Mouse (Mus musculus) hindbrain, embryonic 11.5 days (tissue): ENCODE results near the gene Sgpl1. TPM values are rescaled to one million over a fixed set of nuclear protein-coding genes. Genes with fewer than 3 reads are reported as not detected.

ENCODE experiments used
- ATAC-seq: fragments of 200-750 bp; cut with Nextera tagmentation; 2 replicates; pipeline ENCODE4 v1.8.0; 2017; ENCODE audit warnings: mild to moderate bottlenecking, moderate TSS enrichment, moderate library complexity; ENCODE audit not compliant: low FRiP score
- DNase-seq: peaks from one replicate; pipeline ENCODE4 v3.0.0-alpha.2; 2015; ENCODE audit warnings: low spot score
- H3K27ac ChIP-seq: fragments of 300-500 bp; sonication (generic); 2 replicates; pipeline ENCODE4 v1.5.1; 2014; ENCODE audit warnings: mild to moderate bottlenecking, low read depth, low read length
- H3K27me3 ChIP-seq: fragments of 300-500 bp; sonication (generic); 2 replicates; pipeline ENCODE4 v1.6.1; 2014; ENCODE audit warnings: mild to moderate bottlenecking, low read length, moderate library complexity, mixed read lengths; ENCODE audit not compliant: control insufficient read depth, insufficient read depth
- H3K36me3 ChIP-seq: fragments of 300-500 bp; sonication (generic); 2 replicates; pipeline ENCODE4 v1.6.1; 2014; ENCODE audit warnings: mild to moderate bottlenecking, low read length, moderate library complexity, mixed read lengths; ENCODE audit not compliant: control insufficient read depth, insufficient read depth
- H3K4me1 ChIP-seq: fragments of 300-500 bp; sonication (generic); replicated peaks from 2 replicates; pipeline ENCODE4 v1.6.1; 2014; ENCODE audit warnings: low read length, mixed read lengths; ENCODE audit not compliant: control insufficient read depth, insufficient read depth
- H3K4me2 ChIP-seq: fragments of 300-500 bp; sonication (generic); replicated peaks from 2 replicates; pipeline ENCODE4 v1.6.1; 2014; ENCODE audit warnings: mild to moderate bottlenecking, low read depth, low read length
- H3K4me3 ChIP-seq: fragments of 300-500 bp; sonication (generic); 2 replicates; pipeline ENCODE4 v1.5.1; 2014; ENCODE audit warnings: low read depth, low read length
- H3K9ac ChIP-seq: fragments of 300-500 bp; sonication (generic); 2 replicates; pipeline ENCODE4 v1.6.1; 2014; ENCODE audit warnings: low read depth, low read length
- H3K9me3 ChIP-seq: fragments of 300-500 bp; sonication (generic); 2 replicates; pipeline ENCODE4 v1.6.1; 2016; ENCODE audit warnings: low read length; ENCODE audit not compliant: control insufficient read depth
- WGBS: fragments of 180-500 bp; shearing (Covaris S2); extraction: QIAGEN DNeasy Blood & Tissue Kit; methylation state at CpG from one replicate; pipeline ENCODE4 v1.1.7; 2014; 5-methylcytosine and 5-hydroxymethylcytosine counted together
- polyA plus RNA-seq: library from polyadenylated mRNA; unstranded; fragments of >200 nt; fragmentation: Nextera tagmentation; extraction: Ambion mirVana; gene quantifications from 2 replicates; pipeline ENCODE4 v1.2.1, GENCODE M21; 2014

The Sgpl1 gene
- polyA plus RNA-seq, 1 experiment from 2014 or later = 79.3 TPM

- Histone ChIP-seq H3K4me3 (no peak overlapping the region), H3K9me3 (no peaks in the 10 kb centered on the region), H3K4me2 (no peak overlapping the region), H3K9ac (no peak overlapping the region), H3K4me1 (peaks cover 4% of the 10 kb centered on the region; the same call in 1 of the 2 replicates), H3K27me3 (no peaks in the 10 kb centered on the region), H3K27ac (no peak overlapping the region), H3K36me3 (no peaks in the 10 kb centered on the region)
- ATAC-seq (no peak), DNase-seq (peak; percentile 28)
- WGBS = 51% methylated on average over 13 of the region's 13 CpGs
Measured at GRCm38 (mm10) chr10:61065287-61066005, 82.1 kb downstream of the Sgpl1 start.

DNA sequence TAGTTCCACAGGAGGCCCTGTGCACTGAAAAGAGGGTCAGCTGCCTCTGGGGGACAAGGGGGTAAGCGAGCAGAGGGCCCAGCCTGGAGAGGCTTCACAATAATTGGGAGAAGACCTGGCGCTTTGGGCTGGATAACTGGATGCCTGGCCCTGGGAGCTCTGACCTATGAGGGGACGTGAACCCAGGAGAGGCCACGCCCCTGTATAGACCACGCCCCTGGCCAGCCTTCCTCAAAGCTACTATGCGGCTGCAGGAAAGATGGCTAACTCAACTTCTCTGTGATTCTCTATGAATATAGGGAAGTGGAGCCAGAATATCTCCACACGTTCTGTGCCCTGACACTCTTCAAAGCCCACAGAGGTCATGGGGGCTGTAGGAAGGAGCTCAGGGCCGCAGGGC lies 82.9 kb downstream of the Sgpl1 start:
- H3K9me3 ChIP-seq = no peaks in the 10 kb centered on the region
- ATAC-seq = peak; percentile 44; the same call in 1 of the 2 replicates
- no peak overlapping the region for H3K4me3 ChIP-seq
- H3K4me2 ChIP-seq = peak overlapping the region; percentile 23
- peak; percentile 77 for DNase-seq
- H3K9ac ChIP-seq = no peak overlapping the region
- H3K27ac ChIP-seq = no peak overlapping the region
- 6% methylated on average over 8 of the region's 8 CpGs for WGBS
- H3K4me1 ChIP-seq = peaks cover 4% of the 10 kb centered on the region
- no peaks in the 10 kb centered on the region for H3K36me3 ChIP-seq
- H3K27me3 ChIP-seq = no peaks in the 10 kb centered on the region

DNA sequence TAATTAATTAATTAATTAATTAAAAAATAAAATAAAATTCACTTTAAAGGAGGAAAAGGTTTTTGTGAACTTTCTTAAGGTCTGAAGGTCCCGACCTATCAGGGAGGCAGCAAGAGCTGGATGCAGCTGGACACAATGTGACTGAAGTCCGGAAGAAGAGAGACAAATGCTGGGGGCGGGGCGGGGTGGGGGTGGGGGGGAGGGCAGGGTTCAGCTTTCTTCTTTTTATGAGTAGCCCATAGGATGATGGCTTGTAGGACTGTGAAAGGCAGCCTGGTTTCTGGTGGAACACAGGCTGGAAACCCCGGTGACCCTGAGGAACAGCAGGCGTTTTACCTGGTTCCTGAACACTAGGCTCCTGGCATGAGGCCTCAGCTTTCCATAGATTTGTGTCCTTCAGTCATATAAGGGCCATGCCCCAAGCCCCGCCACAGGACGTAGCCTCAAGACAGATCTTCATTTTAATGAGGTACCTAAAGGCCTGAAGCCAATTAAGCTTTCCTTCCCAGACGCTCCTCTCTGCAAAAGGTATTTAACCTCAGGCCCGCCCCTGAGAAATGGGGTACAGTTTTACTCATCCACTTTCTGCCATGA lies 84.1 kb downstream of the Sgpl1 start:
- H3K4me1 ChIP-seq = peaks cover 4% of the 10 kb centered on the region
- no peaks in the 10 kb centered on the region for H3K9me3 ChIP-seq
- no peak for DNase-seq
- H3K27me3 ChIP-seq = no peaks in the 10 kb centered on the region
- ATAC-seq = no peak
- no peaks in the 10 kb centered on the region for H3K36me3 ChIP-seq
- no peak overlapping the region for H3K9ac ChIP-seq
- no peak overlapping the region for H3K4me2 ChIP-seq
- no peak overlapping the region for H3K4me3 ChIP-seq
- H3K27ac ChIP-seq = no peak overlapping the region
- WGBS = 60% methylated on average over 10 of the region's 10 CpGs

DNA sequence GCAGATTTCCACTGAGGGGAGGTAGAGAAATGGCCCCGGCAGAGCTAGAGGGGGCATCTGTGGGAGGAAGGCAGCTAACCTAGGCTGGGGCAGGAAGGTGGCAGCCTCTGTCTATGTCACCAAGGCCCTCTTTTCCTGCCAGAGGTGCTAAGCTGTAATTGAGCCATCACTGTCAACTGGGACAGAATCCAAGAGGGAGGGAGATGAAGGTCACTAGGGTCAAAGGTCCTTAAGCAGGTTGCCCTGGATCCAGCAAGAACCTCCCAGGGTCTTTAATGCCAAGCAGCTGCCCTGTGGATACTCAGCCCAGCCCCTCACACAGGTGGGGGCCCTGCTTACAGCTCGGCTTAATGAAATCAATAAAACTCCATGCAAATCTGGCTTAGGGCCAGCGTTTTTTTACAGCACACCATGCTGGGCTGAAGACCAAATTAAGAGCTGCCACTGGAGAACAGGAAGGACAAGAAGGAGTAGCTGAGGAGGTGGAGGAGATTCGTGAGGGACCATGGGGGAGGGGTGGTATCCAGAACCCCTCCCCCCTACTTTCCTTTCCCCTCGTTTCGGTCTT lies 87.9 kb downstream of the Sgpl1 start:
- H3K9ac ChIP-seq = no peak overlapping the region
- no peaks in the 10 kb centered on the region for H3K27me3 ChIP-seq
- no peak overlapping the region for H3K4me2 ChIP-seq
- no peak overlapping the region for H3K4me3 ChIP-seq
- H3K27ac ChIP-seq = no peak overlapping the region
- no peak for DNase-seq
- no peaks in the 10 kb centered on the region for H3K9me3 ChIP-seq
- 31% methylated on average over 6 of the region's 6 CpGs for WGBS
- no peak for ATAC-seq
- peaks cover 1% of the 10 kb centered on the region for H3K4me1 ChIP-seq
- no peaks in the 10 kb centered on the region for H3K36me3 ChIP-seq

- ATAC-seq = no peak
- Histone ChIP-seq H3K27ac (no peak overlapping the region), H3K9ac (no peak overlapping the region), H3K4me1 (no peaks in the 10 kb centered on the region; the same call in 1 of the 2 replicates), H3K4me2 (no peak overlapping the region), H3K4me3 (no peak overlapping the region), H3K36me3 (no peaks in the 10 kb centered on the region), H3K9me3 (no peaks in the 10 kb centered on the region), H3K27me3 (no peaks in the 10 kb centered on the region)
- DNase-seq = no peak
- WGBS = no CpG with 5 or more reads among the region's 1 CpGs
Measured at GRCm38 (mm10) chr10:61059101-61059500, 88.4 kb downstream of the Sgpl1 start.

DNA sequence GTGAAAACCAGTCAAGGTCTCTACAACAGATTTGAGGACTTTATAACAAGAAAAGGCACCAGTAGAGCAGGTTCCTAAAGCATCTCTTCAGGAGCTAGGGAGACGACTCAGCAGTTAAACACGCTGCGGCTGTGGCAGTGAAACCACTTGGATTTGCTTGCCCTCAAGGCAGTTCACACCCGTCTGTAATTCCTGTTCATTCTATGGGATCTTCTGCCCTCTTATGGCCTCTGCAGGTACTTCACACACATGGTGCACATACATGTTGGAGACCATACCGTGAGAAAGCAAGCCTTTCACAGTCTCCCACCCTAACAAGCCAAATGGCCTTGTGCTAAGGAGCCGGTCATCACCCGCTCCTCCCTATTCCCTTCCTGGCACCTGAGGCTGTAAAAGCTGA lies 90.8 kb downstream of the Sgpl1 start:
- H3K27me3 ChIP-seq = no peaks in the 10 kb centered on the region
- 91% methylated on average over 7 of the region's 7 CpGs for WGBS
- no peaks in the 10 kb centered on the region for H3K36me3 ChIP-seq
- H3K4me2 ChIP-seq = no peak overlapping the region
- no peak overlapping the region for H3K9ac ChIP-seq
- ATAC-seq = no peak
- no peaks in the 10 kb centered on the region; the same call in 1 of the 2 replicates for H3K4me1 ChIP-seq
- no peak overlapping the region for H3K27ac ChIP-seq
- H3K4me3 ChIP-seq = no peak overlapping the region
- no peak for DNase-seq
- no peaks in the 10 kb centered on the region for H3K9me3 ChIP-seq

GRCm38 (mm10) chr10:61051993-61052613 lies 95.4 kb downstream of the Sgpl1 start:
- H3K27ac ChIP-seq = no peak overlapping the region
- DNase-seq = peak; percentile 86
- no peak overlapping the region for H3K4me2 ChIP-seq
- H3K9me3 ChIP-seq = no peaks in the 10 kb centered on the region
- H3K27me3 ChIP-seq = no peaks in the 10 kb centered on the region
- no peak; the same call in 1 of the 2 replicates for ATAC-seq
- H3K9ac ChIP-seq = no peak overlapping the region
- WGBS = 62% methylated on average over 14 of the region's 14 CpGs
- H3K36me3 ChIP-seq = no peaks in the 10 kb centered on the region
- no peaks in the 10 kb centered on the region for H3K4me1 ChIP-seq
- no peak overlapping the region for H3K4me3 ChIP-seq
